Mouse (Mus musculus): Measurements from ENCODE around the gene Chml.

Chml gene

DNA sequence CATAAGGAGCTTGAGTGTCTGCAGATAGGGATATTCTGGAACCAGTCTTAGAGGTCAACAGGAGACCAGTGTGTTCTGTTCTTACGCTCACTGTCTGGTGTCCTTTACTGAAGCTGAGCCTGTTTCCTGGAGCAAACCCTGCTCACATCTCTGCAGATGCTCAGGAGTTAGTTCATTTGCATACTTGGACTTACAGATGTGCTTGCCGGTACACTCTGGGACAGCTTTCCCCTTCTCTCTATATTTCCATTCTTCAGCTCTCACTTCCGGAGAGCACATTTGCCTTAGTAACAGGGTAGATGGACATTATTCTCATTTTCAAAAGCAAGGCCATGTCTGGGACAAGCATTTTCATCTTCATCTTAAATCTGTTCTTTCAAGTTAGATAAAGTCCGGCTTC, 44.1 kb downstream of the Chml start:
- no peak for DNase-seq

- DNase-seq = no peak
These were observed 45.7 kb downstream of the Chml start for GRCm38 (mm10) chr1:175646952-175647351.

GRCm38 (mm10) chr1:175643496-175644265, 49.0 kb downstream of the Chml start:
- no peak for DNase-seq

GRCm38 (mm10) chr1:175640435-175641150, 52.1 kb downstream of the Chml start:
- no peak for DNase-seq

GRCm38 (mm10) chr1:175639072-175639471, 53.6 kb downstream of the Chml start:
- no peak for DNase-seq

DNA sequence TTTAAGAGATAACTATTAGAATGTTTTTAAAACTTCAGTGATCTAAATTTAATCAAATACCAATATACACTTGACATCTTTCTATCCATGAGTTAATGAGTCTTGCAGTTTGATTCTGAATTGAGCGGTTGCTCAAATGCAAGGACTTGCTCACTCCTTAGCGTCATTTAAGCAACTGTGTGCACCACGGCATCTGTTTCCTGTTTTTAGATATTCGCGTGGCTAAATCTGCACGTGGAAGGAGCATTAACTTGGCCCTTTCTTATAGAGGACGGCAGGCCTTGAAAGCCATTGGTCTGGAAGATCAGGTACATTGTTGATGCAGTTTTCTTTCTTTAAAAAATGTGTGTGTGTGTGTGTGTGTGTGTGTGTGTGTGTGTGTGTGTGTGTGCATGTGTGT, 55.0 kb downstream of the Chml start:
- DNase-seq = no peak

- no peak for DNase-seq
These were observed 60.2 kb downstream of the Chml start for GRCm38 (mm10) chr1:175632470-175632869.
